Mouse (Mus musculus): ENCODE data around the gene Pik3ap1. TPM values are rescaled to one million over a fixed set of nuclear protein-coding genes. Genes with fewer than 3 reads are reported as not detected.
A peak's percentile ranks its signal among the peaks of the same experiment; 100 is the strongest.

Gene Pik3ap1
- polyA plus RNA-seq, 1 experiment from 2014 or later: 8.6 TPM

- H3K36me3 ChIP-seq (ENCODE audit: control insufficient read depth, insufficient read depth, low read length): no peaks in the 10 kb centered on the region
- H3K4me3 ChIP-seq (replicated peaks; ENCODE audit: low read length): no peak overlapping the region
- H3K27me3 ChIP-seq (ENCODE audit: control insufficient read depth, insufficient read depth, low read length): no peaks in the 10 kb centered on the region
- no peaks in the 10 kb centered on the region for H3K4me1 ChIP-seq (ENCODE audit: control insufficient read depth, insufficient read depth, low read length)
- H3K27ac ChIP-seq (ENCODE audit: low read length): no peak overlapping the region
- H3K9ac ChIP-seq (ENCODE audit: low read length): no peak overlapping the region
- 20% methylated on average over 2 of the region's 2 CpGs for WGBS
- H3K9me3 ChIP-seq (replicated peaks; ENCODE audit: control insufficient read depth, low read length): no peaks in the 10 kb centered on the region
- no peak overlapping the region for H3K4me2 ChIP-seq (ENCODE audit: low read depth, low read length)
- ATAC-seq (ENCODE audit: insufficient read depth, low FRiP score): no peak
These were observed 24.4 kb downstream of the Pik3ap1 start for GRCm38 (mm10) chr19:41360459-41360858.

GRCm38 (mm10) chr19:41354287-41354951 lies 30.5 kb downstream of the Pik3ap1 start:
- no peak for ATAC-seq (ENCODE audit: insufficient read depth, low FRiP score)
- Histone ChIP-seq H3K27ac (ENCODE audit: low read length) (no peak overlapping the region), H3K4me3 (replicated peaks; ENCODE audit: low read length) (no peak overlapping the region), H3K4me2 (ENCODE audit: low read depth, low read length) (no peak overlapping the region), H3K36me3 (ENCODE audit: control insufficient read depth, insufficient read depth, low read length) (no peaks in the 10 kb centered on the region), H3K9me3 (replicated peaks; ENCODE audit: control insufficient read depth, low read length) (no peaks in the 10 kb centered on the region), H3K9ac (ENCODE audit: low read length) (no peak overlapping the region), H3K27me3 (ENCODE audit: control insufficient read depth, insufficient read depth, low read length) (no peaks in the 10 kb centered on the region), H3K4me1 (ENCODE audit: control insufficient read depth, insufficient read depth, low read length) (no peaks in the 10 kb centered on the region)
- WGBS: 82% methylated on average over 17 of the region's 17 CpGs

GRCm38 (mm10) chr19:41349624-41350023 lies 35.3 kb downstream of the Pik3ap1 start:
- 84% methylated on average over 3 of the region's 3 CpGs for WGBS
- Histone ChIP-seq H3K9me3 (replicated peaks; ENCODE audit: control insufficient read depth, low read length) (no peaks in the 10 kb centered on the region), H3K9ac (ENCODE audit: low read length) (no peak overlapping the region), H3K36me3 (ENCODE audit: control insufficient read depth, insufficient read depth, low read length) (no peaks in the 10 kb centered on the region), H3K4me3 (replicated peaks; ENCODE audit: low read length) (no peak overlapping the region), H3K4me1 (ENCODE audit: control insufficient read depth, insufficient read depth, low read length) (no peaks in the 10 kb centered on the region), H3K27ac (ENCODE audit: low read length) (no peak overlapping the region), H3K4me2 (ENCODE audit: low read depth, low read length) (no peak overlapping the region), H3K27me3 (ENCODE audit: control insufficient read depth, insufficient read depth, low read length) (no peaks in the 10 kb centered on the region)
- no peak for ATAC-seq (ENCODE audit: insufficient read depth, low FRiP score)

GRCm38 (mm10) chr19:41348161-41348560 lies 36.7 kb downstream of the Pik3ap1 start:
- Histone ChIP-seq H3K9me3 (replicated peaks; ENCODE audit: control insufficient read depth, low read length) (no peaks in the 10 kb centered on the region), H3K4me1 (ENCODE audit: control insufficient read depth, insufficient read depth, low read length) (no peaks in the 10 kb centered on the region), H3K4me2 (ENCODE audit: low read depth, low read length) (no peak overlapping the region), H3K9ac (ENCODE audit: low read length) (no peak overlapping the region), H3K27ac (ENCODE audit: low read length) (no peak overlapping the region), H3K36me3 (ENCODE audit: control insufficient read depth, insufficient read depth, low read length) (no peaks in the 10 kb centered on the region), H3K4me3 (replicated peaks; ENCODE audit: low read length) (no peak overlapping the region), H3K27me3 (ENCODE audit: control insufficient read depth, insufficient read depth, low read length) (no peaks in the 10 kb centered on the region)
- no peak for ATAC-seq (ENCODE audit: insufficient read depth, low FRiP score)
- 77% methylated on average over 3 of the region's 3 CpGs for WGBS

- Histone ChIP-seq H3K27me3 (ENCODE audit: control insufficient read depth, insufficient read depth, low read length) (no peaks in the 10 kb centered on the region), H3K9me3 (replicated peaks; ENCODE audit: control insufficient read depth, low read length) (no peaks in the 10 kb centered on the region), H3K4me1 (ENCODE audit: control insufficient read depth, insufficient read depth, low read length) (no peaks in the 10 kb centered on the region), H3K4me2 (ENCODE audit: low read depth, low read length) (no peak overlapping the region), H3K9ac (ENCODE audit: low read length) (no peak overlapping the region), H3K4me3 (replicated peaks; ENCODE audit: low read length) (no peak overlapping the region), H3K36me3 (ENCODE audit: control insufficient read depth, insufficient read depth, low read length) (no peaks in the 10 kb centered on the region), H3K27ac (ENCODE audit: low read length) (no peak overlapping the region)
- ATAC-seq (ENCODE audit: insufficient read depth, low FRiP score): no peak
- WGBS: 66% methylated on average over 4 of the region's 4 CpGs
These were observed 37.6 kb downstream of the Pik3ap1 start for GRCm38 (mm10) chr19:41347326-41347725.

- no peaks in the 10 kb centered on the region for H3K36me3 ChIP-seq (ENCODE audit: control insufficient read depth, insufficient read depth, low read length)
- H3K4me1 ChIP-seq (ENCODE audit: control insufficient read depth, insufficient read depth, low read length): no peaks in the 10 kb centered on the region
- no peak overlapping the region for H3K9ac ChIP-seq (ENCODE audit: low read length)
- H3K27ac ChIP-seq (ENCODE audit: low read length): no peak overlapping the region
- no peak overlapping the region for H3K4me3 ChIP-seq (replicated peaks; ENCODE audit: low read length)
- no peaks in the 10 kb centered on the region for H3K27me3 ChIP-seq (ENCODE audit: control insufficient read depth, insufficient read depth, low read length)
- ATAC-seq (ENCODE audit: insufficient read depth, low FRiP score): no peak
- no peak overlapping the region for H3K4me2 ChIP-seq (ENCODE audit: low read depth, low read length)
- H3K9me3 ChIP-seq (replicated peaks; ENCODE audit: control insufficient read depth, low read length): no peaks in the 10 kb centered on the region
- 55% methylated on average over 11 of the region's 11 CpGs for WGBS
These were observed 38.6 kb downstream of the Pik3ap1 start for GRCm38 (mm10) chr19:41346099-41346850.

GRCm38 (mm10) chr19:41345028-41345741 lies 39.7 kb downstream of the Pik3ap1 start:
- no peaks in the 10 kb centered on the region for H3K9me3 ChIP-seq (replicated peaks; ENCODE audit: control insufficient read depth, low read length)
- no peak overlapping the region for H3K9ac ChIP-seq (ENCODE audit: low read length)
- no peak overlapping the region for H3K4me3 ChIP-seq (replicated peaks; ENCODE audit: low read length)
- ATAC-seq (ENCODE audit: insufficient read depth, low FRiP score): no peak
- no peaks in the 10 kb centered on the region for H3K4me1 ChIP-seq (ENCODE audit: control insufficient read depth, insufficient read depth, low read length)
- WGBS: 48% methylated on average over 11 of the region's 11 CpGs
- H3K36me3 ChIP-seq (ENCODE audit: control insufficient read depth, insufficient read depth, low read length): no peaks in the 10 kb centered on the region
- peak overlapping the region; percentile 16 for H3K4me2 ChIP-seq (ENCODE audit: low read depth, low read length)
- no peaks in the 10 kb centered on the region for H3K27me3 ChIP-seq (ENCODE audit: control insufficient read depth, insufficient read depth, low read length)
- peak overlapping the region; percentile 21 for H3K27ac ChIP-seq (ENCODE audit: low read length)

GRCm38 (mm10) chr19:41344666-41345027 lies 40.3 kb downstream of the Pik3ap1 start:
- no peak for ATAC-seq (ENCODE audit: insufficient read depth, low FRiP score)
- WGBS: 67% methylated on average over 8 of the region's 8 CpGs
- H3K9ac ChIP-seq (ENCODE audit: low read length): no peak overlapping the region
- H3K27me3 ChIP-seq (ENCODE audit: control insufficient read depth, insufficient read depth, low read length): no peaks in the 10 kb centered on the region
- H3K36me3 ChIP-seq (ENCODE audit: control insufficient read depth, insufficient read depth, low read length): no peaks in the 10 kb centered on the region
- no peak overlapping the region for H3K27ac ChIP-seq (ENCODE audit: low read length)
- H3K4me1 ChIP-seq (ENCODE audit: control insufficient read depth, insufficient read depth, low read length): no peaks in the 10 kb centered on the region
- no peak overlapping the region for H3K4me2 ChIP-seq (ENCODE audit: low read depth, low read length)
- no peaks in the 10 kb centered on the region for H3K9me3 ChIP-seq (replicated peaks; ENCODE audit: control insufficient read depth, low read length)
- H3K4me3 ChIP-seq (replicated peaks; ENCODE audit: low read length): no peak overlapping the region

- Histone ChIP-seq H3K27me3 (ENCODE audit: control insufficient read depth, insufficient read depth, low read length) (no peaks in the 10 kb centered on the region), H3K9me3 (replicated peaks; ENCODE audit: control insufficient read depth, low read length) (no peaks in the 10 kb centered on the region), H3K4me1 (ENCODE audit: control insufficient read depth, insufficient read depth, low read length) (no peaks in the 10 kb centered on the region), H3K4me3 (replicated peaks; ENCODE audit: low read length) (no peak overlapping the region), H3K9ac (ENCODE audit: low read length) (no peak overlapping the region), H3K27ac (ENCODE audit: low read length) (no peak overlapping the region), H3K36me3 (ENCODE audit: control insufficient read depth, insufficient read depth, low read length) (no peaks in the 10 kb centered on the region), H3K4me2 (ENCODE audit: low read depth, low read length) (no peak overlapping the region)
- 81% methylated on average over 6 of the region's 6 CpGs for WGBS
- ATAC-seq (ENCODE audit: insufficient read depth, low FRiP score): no peak
These were observed 42.3 kb downstream of the Pik3ap1 start for GRCm38 (mm10) chr19:41342592-41343090.

All from stomach, embryonic 16.5 days (tissue).